Mouse (Mus musculus): Measurements from ENCODE around the gene C2cd4d. TPM values are rescaled to one million over a fixed set of nuclear protein-coding genes. Genes with fewer than 3 reads are reported as not detected.

C2cd4d gene
- polyA plus RNA-seq (2014; fragmentation: Nextera tagmentation; extraction: Ambion mirVana) = 1.0 and 1.2 TPM in 2 replicates

DNA sequence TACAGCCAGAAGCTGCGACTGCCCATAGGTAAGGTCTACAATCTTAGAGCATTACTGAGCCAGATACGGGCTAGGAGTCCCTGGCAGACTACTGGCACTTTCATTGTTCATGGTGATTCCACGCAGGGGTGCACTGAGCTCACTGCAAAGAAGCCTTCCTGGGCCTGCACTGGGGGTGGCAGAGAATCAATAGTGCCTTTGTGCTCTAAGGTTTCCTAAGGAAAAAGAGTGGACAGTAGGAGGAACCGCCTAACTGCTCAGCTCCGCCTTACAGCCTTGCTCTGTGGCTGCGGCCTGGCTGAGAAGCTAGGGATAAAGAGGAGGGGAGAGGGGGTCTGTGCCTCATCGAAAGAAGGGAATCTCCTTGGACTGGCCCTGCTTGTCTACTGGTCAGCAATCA is at the start of gene C2cd4d:
Gene C2cd4d, plus strand, starts transcription at position 301 of the 400 bp plus-strand sequence.
- no peaks in the 10 kb centered on the region for H3K4me1 ChIP-seq (ENCODE audit: control insufficient read depth, insufficient read depth, low read length)
- no peak for DNase-seq (ENCODE audit: low spot score)
- H3K4me3 ChIP-seq (ENCODE audit: low read depth, low read length) = peak within 1 kb of the TSS; percentile 50
- no peak for ATAC-seq (ENCODE audit: insufficient number of reproducible peaks, low FRiP score, low TSS enrichment, low read depth)
- H3K27me3 ChIP-seq (ENCODE audit: control insufficient read depth, insufficient read depth, low read length) = peaks cover 40% of the 10 kb centered on the region
- peaks cover 4% of the 10 kb centered on the region; the same call in 1 of the 2 replicates for H3K9me3 ChIP-seq (ENCODE audit: control insufficient read depth, low read length)
- H3K36me3 ChIP-seq (ENCODE audit: control insufficient read depth, insufficient read depth, low read length) = no peaks in the 10 kb centered on the region
- H3K9ac ChIP-seq (ENCODE audit: low read length) = peak within 1 kb of the TSS; percentile 76
- H3K27ac ChIP-seq (replicated peaks; ENCODE audit: low read depth, low read length) = no peak within 1 kb of the TSS
- peak within 1 kb of the TSS; percentile 92 for H3K4me2 ChIP-seq (ENCODE audit: low read depth, severe bottlenecking)
- WGBS = 57% methylated on average over 7 of the region's 7 CpGs

- H3K27ac ChIP-seq (replicated peaks; ENCODE audit: low read depth, low read length) = no peak overlapping the region
- ATAC-seq (ENCODE audit: insufficient number of reproducible peaks, low FRiP score, low TSS enrichment, low read depth) = no peak
- no peak for DNase-seq (ENCODE audit: low spot score)
- H3K4me1 ChIP-seq (ENCODE audit: control insufficient read depth, insufficient read depth, low read length) = no peaks in the 10 kb centered on the region
- no peak overlapping the region for H3K9ac ChIP-seq (ENCODE audit: low read length)
- 54% methylated on average over 3 of the region's 3 CpGs for WGBS
- H3K4me3 ChIP-seq (ENCODE audit: low read depth, low read length) = no peak overlapping the region
- H3K4me2 ChIP-seq (ENCODE audit: low read depth, severe bottlenecking) = no peak overlapping the region
- no peaks in the 10 kb centered on the region for H3K36me3 ChIP-seq (ENCODE audit: control insufficient read depth, insufficient read depth, low read length)
- H3K27me3 ChIP-seq (ENCODE audit: control insufficient read depth, insufficient read depth, low read length) = no peaks in the 10 kb centered on the region
- H3K9me3 ChIP-seq (ENCODE audit: control insufficient read depth, low read length) = no peaks in the 10 kb centered on the region
Observed at GRCm38 (mm10) chr3:94328681-94329080, 33.6 kb upstream of the C2cd4d start.

DNA sequence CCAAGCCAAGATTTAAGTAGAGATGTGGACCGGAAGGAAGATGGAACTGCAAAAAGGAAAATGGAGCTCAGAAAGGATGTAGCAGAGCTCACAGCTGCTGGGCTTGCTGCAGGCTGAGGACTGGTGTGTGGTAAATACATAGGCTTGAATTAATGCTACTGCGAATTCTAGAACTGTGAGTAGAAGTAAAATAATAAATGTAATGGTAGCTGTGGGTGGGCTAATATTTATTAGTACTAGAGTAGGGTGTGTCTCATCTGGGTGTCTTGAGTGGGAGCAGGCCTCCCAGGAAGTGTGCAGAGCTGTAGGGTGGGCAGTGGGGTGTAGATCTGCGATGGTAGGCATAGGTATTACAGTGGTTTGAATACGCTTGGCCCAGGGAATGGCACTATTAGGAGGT is 27.8 kb upstream of the C2cd4d start:
- H3K9ac ChIP-seq (ENCODE audit: low read length) = no peak overlapping the region
- H3K27me3 ChIP-seq (ENCODE audit: control insufficient read depth, insufficient read depth, low read length) = no peaks in the 10 kb centered on the region
- DNase-seq (ENCODE audit: low spot score) = no peak
- no peak overlapping the region for H3K4me3 ChIP-seq (ENCODE audit: low read depth, low read length)
- no peaks in the 10 kb centered on the region for H3K36me3 ChIP-seq (ENCODE audit: control insufficient read depth, insufficient read depth, low read length)
- H3K27ac ChIP-seq (replicated peaks; ENCODE audit: low read depth, low read length) = no peak overlapping the region
- H3K4me1 ChIP-seq (ENCODE audit: control insufficient read depth, insufficient read depth, low read length) = no peaks in the 10 kb centered on the region
- no peak overlapping the region for H3K4me2 ChIP-seq (ENCODE audit: low read depth, severe bottlenecking)
- no peak for ATAC-seq (ENCODE audit: insufficient number of reproducible peaks, low FRiP score, low TSS enrichment, low read depth)
- 95% methylated on average over 4 of the region's 4 CpGs for WGBS
- no peaks in the 10 kb centered on the region for H3K9me3 ChIP-seq (ENCODE audit: control insufficient read depth, low read length)

DNA sequence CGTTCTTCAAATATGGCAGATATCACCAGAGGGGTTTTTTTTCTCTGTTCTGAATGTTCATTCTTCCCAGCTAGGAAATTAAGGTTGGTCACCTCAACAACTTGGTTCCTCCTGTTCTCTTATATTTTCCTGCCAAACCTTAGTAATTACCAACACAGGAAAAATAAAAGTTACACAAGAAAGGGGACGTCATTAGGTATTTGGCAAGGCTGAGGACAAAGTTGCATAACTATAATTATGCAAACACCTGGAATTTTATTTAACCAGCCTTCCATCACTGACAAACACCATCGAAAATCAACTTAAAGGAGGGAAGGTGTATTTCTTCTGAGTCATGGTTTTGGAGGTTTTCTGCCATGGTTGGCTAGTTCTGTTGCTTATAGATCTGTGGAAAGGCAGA is 23.7 kb upstream of the C2cd4d start:
- no peak for ATAC-seq (ENCODE audit: insufficient number of reproducible peaks, low FRiP score, low TSS enrichment, low read depth)
- no peak overlapping the region for H3K9ac ChIP-seq (ENCODE audit: low read length)
- no peak for DNase-seq (ENCODE audit: low spot score)
- WGBS = 86% methylated on average over 3 of the region's 3 CpGs
- H3K4me3 ChIP-seq (ENCODE audit: low read depth, low read length) = no peak overlapping the region
- no peaks in the 10 kb centered on the region for H3K9me3 ChIP-seq (ENCODE audit: control insufficient read depth, low read length)
- no peak overlapping the region for H3K4me2 ChIP-seq (ENCODE audit: low read depth, severe bottlenecking)
- H3K4me1 ChIP-seq (ENCODE audit: control insufficient read depth, insufficient read depth, low read length) = no peaks in the 10 kb centered on the region
- H3K27ac ChIP-seq (replicated peaks; ENCODE audit: low read depth, low read length) = no peak overlapping the region
- no peaks in the 10 kb centered on the region for H3K36me3 ChIP-seq (ENCODE audit: control insufficient read depth, insufficient read depth, low read length)
- H3K27me3 ChIP-seq (ENCODE audit: control insufficient read depth, insufficient read depth, low read length) = no peaks in the 10 kb centered on the region

DNA sequence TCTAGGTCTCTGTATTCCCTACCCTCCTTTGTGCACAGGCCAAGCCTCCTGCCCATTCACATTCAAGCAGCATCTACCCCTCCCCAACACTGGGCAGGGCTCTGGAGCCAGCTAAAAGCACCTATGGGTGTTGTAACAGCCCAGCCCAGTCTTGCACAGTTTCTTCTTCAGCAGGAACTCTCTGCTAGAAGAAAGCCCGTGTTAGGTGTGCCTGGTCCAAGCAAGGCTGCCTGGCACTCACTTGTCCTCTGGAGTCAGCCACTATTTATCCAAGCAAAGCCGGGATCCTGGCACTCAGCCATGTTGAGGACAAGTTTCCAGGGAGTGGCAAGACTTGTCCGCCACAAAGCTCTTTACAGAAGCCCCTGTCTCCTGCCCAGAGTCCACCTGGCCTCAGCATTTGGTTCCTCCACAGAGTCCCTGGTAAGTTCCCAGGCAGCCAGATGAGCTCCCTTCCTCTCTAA is 20.2 kb upstream of the C2cd4d start, which contains the start of gene Them5:
Gene Them5, plus strand, starts transcription at position 141 of the 464 bp plus-strand sequence.
- H3K9me3 ChIP-seq (ENCODE audit: control insufficient read depth, low read length) = no peaks in the 10 kb centered on the region
- no peaks in the 10 kb centered on the region for H3K36me3 ChIP-seq (ENCODE audit: control insufficient read depth, insufficient read depth, low read length)
- H3K9ac ChIP-seq (ENCODE audit: low read length) = no peak within 1 kb of the TSS
- DNase-seq (ENCODE audit: low spot score) (no peak), ATAC-seq (ENCODE audit: insufficient number of reproducible peaks, low FRiP score, low TSS enrichment, low read depth) (no peak)
- no peaks in the 10 kb centered on the region for H3K27me3 ChIP-seq (ENCODE audit: control insufficient read depth, insufficient read depth, low read length)
- no peak within 1 kb of the TSS for H3K27ac ChIP-seq (replicated peaks; ENCODE audit: low read depth, low read length)
- no peaks in the 10 kb centered on the region for H3K4me1 ChIP-seq (ENCODE audit: control insufficient read depth, insufficient read depth, low read length)
- no peak within 1 kb of the TSS for H3K4me2 ChIP-seq (ENCODE audit: low read depth, severe bottlenecking)
- H3K4me3 ChIP-seq (ENCODE audit: low read depth, low read length) = no peak within 1 kb of the TSS
- 62% methylated on average over 3 of the region's 3 CpGs for WGBS

DNA sequence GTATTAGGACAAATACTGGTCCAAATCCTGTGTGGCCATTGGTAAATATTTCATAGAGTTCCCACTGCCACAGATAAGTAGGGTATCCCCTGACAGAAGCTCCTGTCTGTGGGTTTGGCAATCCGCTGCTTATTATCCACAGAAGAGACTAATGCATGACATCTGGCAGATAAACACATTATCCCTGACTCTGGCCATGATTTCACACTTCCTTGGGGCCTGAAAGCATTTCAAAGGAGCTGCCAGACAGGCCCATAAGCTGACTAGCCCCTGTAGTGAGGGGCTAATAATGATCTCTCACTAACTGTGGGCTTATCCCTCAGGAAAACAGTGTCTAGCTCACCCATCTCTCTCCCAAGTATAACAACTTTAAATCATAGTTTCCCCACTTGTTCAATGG is 19.7 kb upstream of the C2cd4d start:
- 52% methylated on average over 1 of the region's 1 CpGs for WGBS
- Histone ChIP-seq H3K36me3 (ENCODE audit: control insufficient read depth, insufficient read depth, low read length) (no peaks in the 10 kb centered on the region), H3K9me3 (ENCODE audit: control insufficient read depth, low read length) (no peaks in the 10 kb centered on the region), H3K4me1 (ENCODE audit: control insufficient read depth, insufficient read depth, low read length) (no peaks in the 10 kb centered on the region), H3K9ac (ENCODE audit: low read length) (no peak overlapping the region), H3K4me2 (ENCODE audit: low read depth, severe bottlenecking) (no peak overlapping the region), H3K27me3 (ENCODE audit: control insufficient read depth, insufficient read depth, low read length) (no peaks in the 10 kb centered on the region), H3K4me3 (ENCODE audit: low read depth, low read length) (no peak overlapping the region), H3K27ac (replicated peaks; ENCODE audit: low read depth, low read length) (no peak overlapping the region)
- DNase-seq (ENCODE audit: low spot score) (no peak), ATAC-seq (ENCODE audit: insufficient number of reproducible peaks, low FRiP score, low TSS enrichment, low read depth) (no peak)

DNA sequence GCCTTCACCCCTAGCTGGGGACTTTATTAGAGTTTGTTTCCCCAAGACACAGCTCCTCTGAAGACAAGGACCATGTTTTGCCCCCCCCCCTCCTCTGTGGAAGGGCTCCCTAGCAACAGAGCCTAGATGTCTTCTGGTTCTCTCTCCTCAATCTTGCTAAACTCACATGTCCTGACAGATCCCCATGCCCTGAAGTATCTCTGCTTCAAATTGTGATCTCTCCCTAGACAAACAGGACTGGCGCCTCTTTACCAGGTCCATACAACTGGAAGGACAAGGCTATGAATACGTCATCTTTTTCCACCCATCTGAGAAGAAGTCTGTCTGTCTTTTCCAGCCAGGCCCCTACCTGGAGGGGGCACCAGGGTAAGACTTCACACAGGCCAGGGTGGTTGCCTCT is 18.1 kb upstream of the C2cd4d start:
- no peaks in the 10 kb centered on the region for H3K36me3 ChIP-seq (ENCODE audit: control insufficient read depth, insufficient read depth, low read length)
- H3K4me3 ChIP-seq (ENCODE audit: low read depth, low read length) = no peak overlapping the region
- no peak overlapping the region for H3K4me2 ChIP-seq (ENCODE audit: low read depth, severe bottlenecking)
- ATAC-seq (ENCODE audit: insufficient number of reproducible peaks, low FRiP score, low TSS enrichment, low read depth) (no peak), DNase-seq (ENCODE audit: low spot score) (no peak)
- no peak overlapping the region for H3K9ac ChIP-seq (ENCODE audit: low read length)
- H3K27me3 ChIP-seq (ENCODE audit: control insufficient read depth, insufficient read depth, low read length) = no peaks in the 10 kb centered on the region
- no peaks in the 10 kb centered on the region for H3K4me1 ChIP-seq (ENCODE audit: control insufficient read depth, insufficient read depth, low read length)
- WGBS = 87% methylated on average over 2 of the region's 2 CpGs
- H3K9me3 ChIP-seq (ENCODE audit: control insufficient read depth, low read length) = no peaks in the 10 kb centered on the region
- H3K27ac ChIP-seq (replicated peaks; ENCODE audit: low read depth, low read length) = no peak overlapping the region

GRCm38 (mm10) chr3:94344897-94345296 is 17.3 kb upstream of the C2cd4d start:
- 75% methylated on average over 3 of the region's 3 CpGs for WGBS
- DNase-seq (ENCODE audit: low spot score) (no peak), ATAC-seq (ENCODE audit: insufficient number of reproducible peaks, low FRiP score, low TSS enrichment, low read depth) (no peak)
- Histone ChIP-seq H3K4me2 (ENCODE audit: low read depth, severe bottlenecking) (no peak overlapping the region), H3K27ac (replicated peaks; ENCODE audit: low read depth, low read length) (no peak overlapping the region), H3K9ac (ENCODE audit: low read length) (no peak overlapping the region), H3K36me3 (ENCODE audit: control insufficient read depth, insufficient read depth, low read length) (no peaks in the 10 kb centered on the region), H3K4me1 (ENCODE audit: control insufficient read depth, insufficient read depth, low read length) (no peaks in the 10 kb centered on the region), H3K9me3 (ENCODE audit: control insufficient read depth, low read length) (no peaks in the 10 kb centered on the region), H3K4me3 (ENCODE audit: low read depth, low read length) (no peak overlapping the region), H3K27me3 (ENCODE audit: control insufficient read depth, insufficient read depth, low read length) (no peaks in the 10 kb centered on the region)

DNA sequence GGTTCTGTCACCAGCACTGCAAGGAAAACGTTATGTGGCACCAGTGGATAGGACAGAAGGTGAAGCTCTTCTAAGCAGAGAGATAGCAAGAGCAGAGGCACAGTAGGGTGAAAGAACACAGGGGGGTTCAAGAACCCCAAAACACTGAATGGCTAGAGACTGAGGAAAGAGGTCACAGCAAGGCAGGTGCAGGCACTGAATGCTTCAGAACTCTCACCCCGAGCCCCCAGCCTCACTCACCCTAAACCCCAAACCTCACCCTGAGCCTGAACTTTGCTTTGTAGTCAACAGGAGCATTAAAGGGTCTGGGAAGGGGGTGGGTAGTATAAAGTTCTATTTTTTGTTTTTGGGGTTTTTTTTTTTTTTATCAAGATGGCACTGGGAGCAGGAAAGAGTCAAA is 14.1 kb upstream of the C2cd4d start:
- Histone ChIP-seq H3K36me3 (ENCODE audit: control insufficient read depth, insufficient read depth, low read length) (no peaks in the 10 kb centered on the region), H3K4me1 (ENCODE audit: control insufficient read depth, insufficient read depth, low read length) (no peaks in the 10 kb centered on the region), H3K27ac (replicated peaks; ENCODE audit: low read depth, low read length) (no peak overlapping the region), H3K4me3 (ENCODE audit: low read depth, low read length) (no peak overlapping the region), H3K27me3 (ENCODE audit: control insufficient read depth, insufficient read depth, low read length) (no peaks in the 10 kb centered on the region), H3K9me3 (ENCODE audit: control insufficient read depth, low read length) (no peaks in the 10 kb centered on the region), H3K9ac (ENCODE audit: low read length) (no peak overlapping the region), H3K4me2 (ENCODE audit: low read depth, severe bottlenecking) (no peak overlapping the region)
- ATAC-seq (ENCODE audit: insufficient number of reproducible peaks, low FRiP score, low TSS enrichment, low read depth) (no peak), DNase-seq (ENCODE audit: low spot score) (no peak)
- 87% methylated on average over 2 of the region's 2 CpGs for WGBS

Data from limb, embryonic 11.5 days (tissue).